Mouse (Mus musculus) cerebellum, adult 18-20 months (tissue): ENCODE data around the gene Tiprl.

Source experiments
- DNase-seq, 2 experiments: peaks; one replicate each; pipeline ENCODE4 v3.0.0; 2021

Gene Tiprl

DNA sequence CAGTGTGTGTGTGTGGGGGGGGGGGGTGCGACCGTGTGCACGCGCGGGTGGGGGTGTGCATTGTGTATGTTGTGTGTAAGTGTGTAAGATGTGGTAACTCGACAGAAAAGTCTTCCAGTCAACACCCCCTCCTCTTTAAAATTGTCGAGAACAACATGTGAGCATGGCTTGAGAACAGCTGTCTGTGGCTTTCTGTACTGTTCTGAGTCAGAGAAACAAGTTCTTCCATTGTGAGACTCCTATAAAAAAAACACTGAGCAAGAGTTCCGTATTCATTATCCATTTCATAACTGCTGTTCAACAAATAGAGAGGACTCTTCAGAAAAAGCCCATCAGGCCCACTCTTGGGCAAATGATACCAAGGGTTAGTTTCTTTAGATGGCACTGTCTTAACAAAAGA lies 36.0 kb downstream of the Tiprl start:
- DNase-seq = no peak

DNA sequence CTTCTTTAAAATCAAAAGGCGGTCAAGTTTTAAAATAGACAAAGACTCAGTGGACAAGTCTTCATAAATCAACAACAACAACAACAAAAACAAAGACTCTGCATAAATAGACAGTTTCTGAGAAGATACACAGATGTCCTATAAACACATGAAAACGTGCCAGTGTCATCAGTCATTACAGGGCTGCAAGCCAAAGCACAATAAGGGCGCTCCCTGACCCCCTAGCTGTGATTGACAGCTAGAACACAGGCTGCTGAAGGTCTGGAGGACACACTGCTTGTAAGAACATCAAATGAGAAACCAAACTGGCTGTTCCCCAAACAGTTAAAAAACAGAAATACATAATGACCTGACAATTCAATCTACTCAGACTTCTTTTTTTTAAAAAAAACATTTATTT lies 37.2 kb downstream of the Tiprl start:
- no peak for DNase-seq

GRCm38 (mm10) chr1:165198951-165199350 lies 37.8 kb downstream of the Tiprl start:
- no peak for DNase-seq

GRCm38 (mm10) chr1:165197875-165198274 lies 38.9 kb downstream of the Tiprl start:
- no peak for DNase-seq

GRCm38 (mm10) chr1:165195396-165195960 lies 41.3 kb downstream of the Tiprl start:
- no peak for DNase-seq

GRCm38 (mm10) chr1:165194662-165195013 lies 42.2 kb downstream of the Tiprl start:
- DNase-seq = no peak

DNA sequence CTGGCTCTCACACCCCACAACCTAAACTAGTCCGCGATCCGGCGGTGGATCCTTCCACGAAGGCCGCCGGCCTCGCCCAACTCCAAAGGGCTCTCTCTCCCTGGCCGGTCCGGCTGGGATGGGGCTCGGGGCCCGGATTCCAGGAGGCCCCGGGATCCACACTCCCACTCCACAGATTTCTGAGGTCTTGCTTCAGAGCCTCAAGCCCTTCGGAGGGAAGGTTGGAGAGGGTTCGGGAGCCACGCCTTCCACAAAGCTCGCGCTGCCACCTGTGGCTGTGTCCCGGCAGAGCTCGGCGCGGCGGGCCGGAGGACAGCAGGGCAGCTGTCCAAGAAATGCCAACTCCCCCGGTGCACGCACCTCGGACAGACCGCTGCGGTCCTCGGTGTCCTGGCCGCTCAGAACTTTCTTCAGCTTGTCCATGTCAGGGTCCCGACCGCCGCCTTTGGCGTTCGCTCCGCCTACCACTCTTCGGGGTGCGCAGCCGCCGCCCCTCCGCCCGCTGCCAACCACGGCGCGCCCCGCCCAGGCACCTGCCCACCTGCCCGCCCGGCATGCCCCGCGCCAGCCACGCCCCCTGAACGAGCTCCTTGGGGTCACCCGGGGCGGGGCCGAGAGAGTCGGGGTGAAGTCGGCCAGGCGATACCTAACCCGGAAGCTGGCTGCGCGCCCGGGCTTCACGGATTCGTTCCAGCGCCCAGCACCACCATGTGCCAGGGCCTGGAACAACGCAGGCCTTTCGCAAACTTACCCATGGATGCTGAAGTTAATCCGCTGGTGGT lies 42.7 kb downstream of the Tiprl start, which contains the start of gene Sft2d2:
Gene Sft2d2, minus strand, starts transcription at position 559 of the 782 bp plus-strand sequence.
- DNase-seq = peak; percentile 57 to 76

DNA sequence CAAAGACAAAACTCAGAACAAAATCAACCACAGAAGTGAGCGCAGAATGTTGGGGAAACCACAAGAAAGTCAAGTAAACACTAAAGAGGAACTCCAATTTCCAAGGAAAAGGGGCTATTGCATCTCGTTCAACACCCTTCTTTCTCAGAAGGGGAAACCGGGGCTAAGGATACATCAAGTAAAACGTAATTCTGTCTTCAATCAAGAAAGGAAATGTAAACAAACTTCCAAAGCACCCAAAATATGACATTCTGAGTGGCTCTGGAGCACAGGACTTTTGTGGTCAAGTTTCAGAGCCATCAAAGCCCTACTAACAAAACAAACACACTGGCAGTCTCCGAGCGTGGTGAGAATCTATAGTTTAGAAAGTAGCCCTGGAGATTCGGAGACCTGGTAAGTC lies 43.4 kb downstream of the Tiprl start:
- DNase-seq = no peak

DNA sequence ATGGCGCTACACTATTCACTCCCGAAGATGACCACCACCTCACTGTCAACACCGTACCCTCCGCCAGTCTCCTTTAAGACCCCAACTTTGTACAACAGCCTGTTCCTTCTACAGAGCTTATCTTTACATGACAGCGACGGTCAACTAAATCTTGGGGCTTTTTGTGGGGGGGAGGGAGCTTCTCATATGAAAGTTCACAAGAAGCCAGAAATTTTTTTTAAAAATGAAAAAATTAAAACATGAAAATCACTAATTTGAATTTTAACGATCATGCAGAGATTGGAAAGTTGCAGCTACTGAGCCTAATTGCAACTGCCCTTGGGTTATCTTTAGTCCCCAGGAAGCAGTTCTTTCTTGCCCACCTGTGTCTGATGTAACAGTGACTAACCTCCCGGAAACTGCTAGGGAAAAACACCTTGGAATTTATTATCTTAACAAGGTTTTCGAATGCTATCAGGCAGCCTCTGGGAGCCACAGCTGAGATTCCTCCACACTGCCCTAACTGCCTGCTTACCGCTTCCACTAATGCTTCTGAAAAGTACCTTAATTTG lies 44.0 kb downstream of the Tiprl start:
- DNase-seq = no peak

DNA sequence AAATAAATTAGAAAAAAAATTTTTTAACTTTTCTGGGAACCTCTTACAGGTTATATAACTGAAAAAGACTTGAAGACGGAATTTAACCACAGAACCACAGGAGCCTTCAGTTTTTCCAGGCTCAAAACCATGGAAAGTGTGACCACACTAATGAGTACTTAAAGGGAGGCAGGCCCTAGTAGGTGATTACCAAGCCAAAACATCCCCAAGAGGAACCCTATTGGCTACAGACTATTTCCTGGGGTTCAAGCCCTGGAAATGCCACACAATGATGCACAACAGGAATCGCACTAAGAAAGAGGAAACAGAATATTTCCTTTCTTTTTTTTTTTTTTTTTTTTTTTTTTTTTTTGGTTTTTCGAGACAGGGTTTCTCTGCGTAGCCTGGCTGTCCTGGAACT lies 44.7 kb downstream of the Tiprl start:
- DNase-seq = no peak

- no peak for DNase-seq
These were observed 45.2 kb downstream of the Tiprl start for GRCm38 (mm10) chr1:165191611-165192010.

DNA sequence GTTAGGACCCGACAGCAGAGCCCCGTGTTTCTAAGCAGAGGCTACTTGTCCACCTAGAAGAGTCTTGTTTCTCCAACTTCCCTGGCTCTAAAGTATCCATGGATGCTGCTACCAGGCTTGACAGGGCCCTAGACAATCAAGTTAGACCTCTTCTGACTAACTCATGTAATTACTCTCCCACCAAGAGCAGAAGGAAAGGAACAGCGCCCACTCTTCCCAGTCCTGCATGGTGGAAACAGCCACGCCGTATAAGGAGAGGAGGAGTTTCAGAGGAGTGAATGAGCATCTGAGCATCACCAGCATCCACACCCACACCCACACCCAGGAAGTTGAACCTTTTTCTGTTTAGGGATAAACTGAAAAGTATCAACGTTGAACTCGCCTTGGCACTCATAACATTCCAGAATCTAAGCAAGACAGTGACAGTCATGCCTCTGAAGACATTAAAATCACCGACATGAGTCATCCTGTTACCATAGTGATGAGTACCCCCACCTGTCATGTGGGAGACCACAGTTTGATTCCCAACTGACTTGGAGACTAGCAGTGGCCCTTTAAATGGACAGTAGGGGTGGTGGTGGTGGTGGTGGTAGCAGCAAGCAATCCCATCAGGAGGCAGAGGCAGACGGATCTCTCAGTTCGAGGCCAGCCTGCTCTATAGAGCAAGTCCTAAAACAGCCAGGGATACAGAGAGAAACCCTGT lies 46.1 kb downstream of the Tiprl start:
- DNase-seq = no peak

GRCm38 (mm10) chr1:165190068-165190467 lies 46.7 kb downstream of the Tiprl start:
- no peak for DNase-seq

GRCm38 (mm10) chr1:165188806-165189580 lies 47.8 kb downstream of the Tiprl start:
- DNase-seq = no peak

DNA sequence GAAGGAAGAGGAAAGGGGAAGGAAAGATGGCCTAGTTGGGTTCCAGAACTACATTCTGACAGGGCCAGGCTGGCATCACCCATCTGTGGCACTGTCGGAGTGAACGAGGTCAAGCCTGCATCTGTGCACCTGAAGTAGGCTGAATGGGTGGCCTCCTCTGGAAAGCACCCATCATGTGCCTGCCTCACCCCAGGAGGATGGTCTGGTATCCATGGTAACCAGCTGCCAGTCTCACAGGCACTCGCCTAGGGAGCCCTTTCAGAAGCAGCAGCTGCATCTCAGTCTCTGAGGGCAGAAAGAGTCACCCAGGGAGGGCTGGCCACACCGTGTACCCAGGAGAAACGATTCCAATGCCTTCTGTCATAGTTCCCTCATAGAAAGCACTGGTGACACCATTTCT lies 49.4 kb downstream of the Tiprl start:
- no peak for DNase-seq

- no peak for DNase-seq
These were observed 50.3 kb downstream of the Tiprl start for GRCm38 (mm10) chr1:165186491-165186890.

DNA sequence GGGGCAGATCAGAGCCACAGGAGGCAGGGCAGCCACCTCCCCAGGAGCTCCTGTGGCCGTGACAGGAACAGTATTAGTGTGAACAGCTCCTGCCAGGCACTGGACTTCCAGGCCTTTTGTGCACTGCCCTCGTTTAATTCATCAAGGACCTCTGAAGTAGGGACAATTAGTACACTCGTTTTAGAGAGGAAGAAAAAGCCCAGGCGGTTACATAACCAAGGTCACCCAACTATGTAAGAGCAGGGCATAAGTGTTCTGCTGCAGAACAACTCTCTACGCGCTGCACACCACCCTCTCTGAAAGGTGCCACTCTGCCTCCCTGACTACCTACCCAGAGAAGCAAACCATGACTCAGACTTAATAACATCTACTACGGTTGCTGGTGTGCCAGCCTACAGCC lies 51.7 kb downstream of the Tiprl start:
- no peak for DNase-seq

- no peak for DNase-seq
These were observed 52.6 kb downstream of the Tiprl start for GRCm38 (mm10) chr1:165184178-165184577.

GRCm38 (mm10) chr1:165183400-165183799 lies 53.4 kb downstream of the Tiprl start:
- no peak for DNase-seq

- no peak for DNase-seq
These were observed 57.5 kb downstream of the Tiprl start for GRCm38 (mm10) chr1:165179321-165179720.

GRCm38 (mm10) chr1:165178075-165178474 lies 58.7 kb downstream of the Tiprl start:
- DNase-seq = no peak

- no peak for DNase-seq
These were observed 62.7 kb downstream of the Tiprl start for GRCm38 (mm10) chr1:165174059-165174616.

- DNase-seq = no peak
These were observed 65.5 kb downstream of the Tiprl start for GRCm38 (mm10) chr1:165171277-165171676.
